Mouse (Mus musculus) ES-E14 (cell line): ENCODE measurements at regions not wholly inside any gene's neighbourhood (a gene's known extent, or its start where the extent isn't known, plus 50 kb on each side); places are given as distances from the start of the nearest gene placed in this dataset.

ENCODE experiments used
- DNase-seq: peaks from one replicate; pipeline ENCODE4 v3.0.0-alpha.2; 2013; ENCODE audit warnings: low read depth, low spot score
- H3K27ac ChIP-seq: 2 replicates; pipeline ENCODE4 v1.5.1; 2012; ENCODE audit warnings: low read depth, mild to moderate bottlenecking, low read length, moderate library complexity, mixed read lengths; ENCODE audit not compliant: poor library complexity, insufficient read depth, severe bottlenecking
- H3K36me3 ChIP-seq: 2 replicates; pipeline ENCODE4 v1.6.1; 2012; ENCODE audit warnings: mild to moderate bottlenecking, low read length, moderate library complexity, mixed read lengths; ENCODE audit not compliant: control insufficient read depth, poor library complexity, insufficient read depth, severe bottlenecking
- H3K4me1 ChIP-seq, 2 experiments: fragments of 150-350 bp in 1 of 2; sonication (generic) in 1 of 2; 2 replicates each; pipeline ENCODE4 v1.6.1; 2012; ENCODE audit warnings: low read length in 2 of 2, mild to moderate bottlenecking in 1 of 2, mixed read lengths in 1 of 2; ENCODE audit not compliant: control insufficient read depth in 2 of 2, insufficient read depth in 2 of 2, poor library complexity in 1 of 2
- H3K4me3 ChIP-seq, 2 experiments: fragments of 150-350 bp in 1 of 2; sonication (generic) in 1 of 2; 2 replicates each; pipeline ENCODE4 v1.5.1; 2012; ENCODE audit warnings: low read length in 2 of 2, low read depth in 1 of 2, mild to moderate bottlenecking in 1 of 2, mixed read lengths in 1 of 2; ENCODE audit not compliant: insufficient read depth in 1 of 2, poor library complexity in 1 of 2, severe bottlenecking in 1 of 2
- H3K9ac ChIP-seq: 2 replicates; pipeline ENCODE4 v1.6.1; 2012; ENCODE audit warnings: low read depth, mild to moderate bottlenecking, low read length, mixed read lengths; ENCODE audit not compliant: poor library complexity, insufficient read depth, severe bottlenecking
- H3K9me3 ChIP-seq: fragments of 150-350 bp; sonication (generic); 2 replicates; pipeline ENCODE4 v1.6.1; 2012; ENCODE audit warnings: low read depth, mild to moderate bottlenecking, low read length; ENCODE audit not compliant: control insufficient read depth, insufficient read depth
- CHD2 ChIP-seq: IDR thresholded peaks from 2 replicates; pipeline ENCODE4 v1.6.1; 2014; ENCODE audit warnings: mild to moderate bottlenecking, low read depth, low read length, inconsistent platforms
- HCFC1 ChIP-seq: IDR thresholded peaks from 2 replicates; pipeline ENCODE4 v1.6.1; 2012; ENCODE audit warnings: low read length, inconsistent platforms, borderline replicate concordance; ENCODE audit not compliant: insufficient read depth
- MAFK ChIP-seq: IDR thresholded peaks from 2 replicates; pipeline ENCODE4 v1.6.1; 2014; ENCODE audit warnings: mild to moderate bottlenecking, low read depth, low read length, inconsistent platforms; ENCODE audit not compliant: insufficient read depth
- ZC3H11A ChIP-seq: IDR thresholded peaks from 2 replicates; pipeline ENCODE4 v1.6.1; 2012; ENCODE audit warnings: low read depth, mild to moderate bottlenecking, inconsistent platforms, low read length, borderline replicate concordance
- ZNF384 ChIP-seq: IDR thresholded peaks from 2 replicates; pipeline ENCODE4 v1.6.1; 2012; ENCODE audit warnings: low read depth, low read length, inconsistent platforms
- in situ Hi-C, 2 experiments: fragments of 600-800 bp; cut with MboI; formaldehyde crosslinking; loops; one replicate each; pipeline ENCODE4 v1.15.1; 2025; ENCODE audit warnings: low sequenced_read_pairs in 2 of 2, inconsistent platforms in 1 of 2; ENCODE audit not compliant: unreplicated experiment in 2 of 2

- DNase-seq: no peak
- H3K9me3 ChIP-seq: no peaks in the 10 kb centered on the region
- no peak overlapping the region for H3K27ac ChIP-seq
- no peak overlapping the region for H3K4me3 ChIP-seq
- no peaks in the 10 kb centered on the region for H3K36me3 ChIP-seq
- no peak overlapping the region for H3K9ac ChIP-seq
- H3K4me1 ChIP-seq: no peaks in the 10 kb centered on the region
- TF ChIP-seq CHD2 (no peak), ZNF384 (no peak), ZC3H11A (no peak), HCFC1 (no peak), MAFK (no peak)
- in situ Hi-C loops: no loop called here
These were observed 962.6 kb downstream of the Trim52 start for GRCm38 (mm10) chr14:107068592-107068991.

GRCm38 (mm10) chr14:107080407-107080806 lies 974.4 kb downstream of the Trim52 start:
- in situ Hi-C loops: no loop called here
- DNase-seq: no peak
- no peaks in the 10 kb centered on the region for H3K4me1 ChIP-seq
- no peaks in the 10 kb centered on the region for H3K9me3 ChIP-seq
- no peak for TF ChIP-seq MAFK
- no peak for TF ChIP-seq ZNF384
- no peak for TF ChIP-seq ZC3H11A
- TF ChIP-seq HCFC1: no peak
- no peaks in the 10 kb centered on the region for H3K36me3 ChIP-seq
- no peak overlapping the region for H3K9ac ChIP-seq
- H3K27ac ChIP-seq: no peak overlapping the region
- no peak overlapping the region for H3K4me3 ChIP-seq
